Mouse (Mus musculus) CH12.LX (cell line): ENCODE data around the gene Adi1.

ENCODE experiments used
- BHLHE40 ChIP-seq: IDR thresholded peaks from 2 replicates; pipeline ENCODE4 v1.6.1; 2011; ENCODE audit warnings: mild to moderate bottlenecking, low read depth, low read length, improper control_type of control experiment
- CTCF ChIP-seq, 2 experiments: IDR thresholded peaks in 1 of 2; conservative IDR thresholded peaks in 1 of 2; 2 replicates each; pipeline ENCODE4 v1.5.1; 2011 to 2012; ENCODE audit warnings: low read depth in 2 of 2, low read length in 2 of 2, improper control_type of control experiment in 1 of 2, inconsistent platforms in 1 of 2, mild to moderate bottlenecking in 1 of 2, moderate library complexity in 1 of 2
- HCFC1 ChIP-seq: IDR thresholded peaks from 2 replicates; pipeline ENCODE4 v1.6.1; 2012; ENCODE audit warnings: low read depth, mild to moderate bottlenecking, inconsistent platforms, low read length, improper control_type of control experiment
- MAFK ChIP-seq: IDR thresholded peaks from 2 replicates; pipeline ENCODE4 v1.6.1; 2011; ENCODE audit warnings: low read length, improper control_type of control experiment; ENCODE audit not compliant: insufficient replicate concordance
- MAX ChIP-seq: IDR thresholded peaks from 2 replicates; pipeline ENCODE4 v1.6.1; 2011; ENCODE audit warnings: low read length, improper control_type of control experiment
- NRF1 ChIP-seq: IDR thresholded peaks from 2 replicates; pipeline ENCODE4 v1.6.1; 2014; ENCODE audit warnings: low read depth, mild to moderate bottlenecking, inconsistent platforms, low read length, improper control_type of control experiment, moderate library complexity
- POLR2A ChIP-seq: IDR thresholded peaks from 2 replicates; pipeline ENCODE4 v1.6.1; 2011; ENCODE audit warnings: low read depth, mild to moderate bottlenecking, improper control_type of control experiment, low read length
- USF1 ChIP-seq: IDR thresholded peaks from 2 replicates; pipeline ENCODE4 v1.6.1; 2014; ENCODE audit warnings: low read depth, mild to moderate bottlenecking, inconsistent platforms, low read length, improper control_type of control experiment

DNA sequence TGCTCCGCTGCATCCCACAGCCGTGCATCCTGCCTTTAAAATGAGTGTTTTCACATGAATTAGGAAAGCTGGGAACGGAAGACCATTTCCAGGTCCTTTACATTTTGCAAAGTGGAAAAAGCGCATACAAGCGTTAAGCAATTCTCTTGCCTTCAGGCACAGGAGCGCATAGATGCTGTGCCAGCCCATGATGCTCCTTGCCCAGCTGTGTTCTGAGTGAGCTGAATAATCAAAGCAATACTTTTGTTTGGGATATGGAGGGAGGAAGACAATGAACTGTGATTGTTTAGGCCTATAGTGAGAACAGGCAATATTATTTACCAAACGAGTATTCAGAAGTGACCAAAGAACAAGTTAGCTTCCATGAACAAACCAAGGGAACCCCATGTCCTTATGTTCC, 15.7 kb downstream of the Adi1 start:
- TF ChIP-seq CTCF (conservative IDR thresholded peaks at IDR 0.05 in 1 of 2, IDR thresholded peaks at IDR 0.05 in 1 of 2; ENCODE audit: low read depth in 2 of 2, low read length in 2 of 2) (no peak), POLR2A (no peak), NRF1 (no peak), HCFC1 (no peak), BHLHE40 (no peak), MAX (no peak), MAFK (no peak), USF1 (no peak)
